Comparison of ENCODE assay signal across 10 mouse cellular contexts in the genomic region with DNA sequence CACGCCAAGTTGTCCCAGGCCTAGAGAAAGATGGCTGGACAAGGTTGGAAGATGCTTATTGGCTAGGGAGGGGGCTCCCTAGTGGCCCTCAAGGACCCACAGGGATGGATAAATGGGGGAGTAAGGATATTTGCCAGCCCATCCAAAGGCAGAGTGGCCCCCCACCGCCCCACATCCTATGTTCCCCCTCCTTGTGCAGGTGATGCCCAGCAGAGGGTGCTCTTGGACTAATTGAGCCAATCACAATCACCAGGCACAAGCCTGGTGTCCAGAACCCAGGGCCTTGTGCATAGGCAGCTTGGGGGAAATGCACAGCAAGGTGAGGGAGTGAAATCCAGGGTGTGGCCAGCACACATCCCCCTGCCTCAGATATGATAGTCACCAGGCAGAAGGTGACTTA. TPM values are rescaled to one million over a fixed set of nuclear protein-coding genes. Genes with fewer than 3 reads are reported as not detected.
DNase-seq lines count a peak whose midpoint lies in the region; ATAC-seq lines count a peak whose summit lies in the region.
"Had no signal": no experiment of that assay in that cellular context is flagged by ENCODE, and none has a peak within 500 bp of the region (broad histone marks: within the 10 kb centered on the region; RNA-seq: fewer than 3 reads in every experiment).

No protein-coding gene starts in this region.

- no peak overlapping the region for H3K4me3 ChIP-seq in embryonic facial prominence, embryonic 13.5 days
- peak overlapping the region; percentile 55 for H3K4me3 ChIP-seq in hindbrain, embryonic 16.5 days (ENCODE audit: low read length)
- peak overlapping the region; percentile 55 for H3K4me3 ChIP-seq in stomach, embryonic 16.5 days (replicated peaks; ENCODE audit: low read length)

- H3K4me2 ChIP-seq in embryonic facial prominence, embryonic 13.5 days, result peak overlapping the region; percentile 71
- H3K4me2 ChIP-seq in hindbrain, embryonic 16.5 days (ENCODE audit: low read length), result peak overlapping the region; percentile 63
- H3K4me2 ChIP-seq in stomach, embryonic 16.5 days (ENCODE audit: low read depth, low read length), result no peak overlapping the region

- WGBS in embryonic facial prominence, embryonic 13.5 days, result 30% methylated on average over 2 of the region's 2 CpGs
- 28% methylated on average over 2 of the region's 2 CpGs for WGBS in hindbrain, embryonic 16.5 days
- 34% methylated on average over 2 of the region's 2 CpGs for WGBS in stomach, embryonic 16.5 days

- H3K9ac ChIP-seq in embryonic facial prominence, embryonic 13.5 days, result no peak overlapping the region
- peak overlapping the region; percentile 77 for H3K9ac ChIP-seq in hindbrain, embryonic 16.5 days (ENCODE audit: low read depth, low read length)
- peak overlapping the region; percentile 63 for H3K9ac ChIP-seq in stomach, embryonic 16.5 days (ENCODE audit: low read length)

- no peaks in the 10 kb centered on the region for H3K9me3 ChIP-seq in embryonic facial prominence, embryonic 13.5 days
- H3K9me3 ChIP-seq in hindbrain, embryonic 16.5 days (ENCODE audit: control insufficient read depth, low read length), result no peaks in the 10 kb centered on the region
- H3K9me3 ChIP-seq in stomach, embryonic 16.5 days (replicated peaks; ENCODE audit: control insufficient read depth, low read length), result no peaks in the 10 kb centered on the region

- peak; percentile 59 to 71 for DNase-seq in right cerebral cortex, adult 2 months (ENCODE audit: low spot score in 2 of 2)
- DNase-seq in right cerebral cortex, postnatal 36 days (ENCODE audit: low spot score in 2 of 2), result no peak
- peak; percentile 70 for DNase-seq in adrenal gland, postnatal 14 days
- DNase-seq in T-cell, adult 2 months (ENCODE audit: low spot score), result no peak

- peaks cover 24% of the 10 kb centered on the region for H3K4me1 ChIP-seq in embryonic facial prominence, embryonic 13.5 days
- H3K4me1 ChIP-seq in hindbrain, embryonic 16.5 days (ENCODE audit: control insufficient read depth, insufficient read depth, low read depth, low read length), result peaks cover 28% of the 10 kb centered on the region
- H3K4me1 ChIP-seq in stomach, embryonic 16.5 days (ENCODE audit: control insufficient read depth, insufficient read depth, low read length), result peaks cover 22% of the 10 kb centered on the region

- H3K27me3 ChIP-seq in embryonic facial prominence, embryonic 13.5 days, result peaks cover 4% of the 10 kb centered on the region; the same call in 1 of the 2 replicates
- no peaks in the 10 kb centered on the region for H3K27me3 ChIP-seq in hindbrain, embryonic 16.5 days (replicated peaks; ENCODE audit: control insufficient read depth, insufficient read depth, low read length)
- H3K27me3 ChIP-seq in stomach, embryonic 16.5 days (ENCODE audit: control insufficient read depth, insufficient read depth, low read length), result peaks cover 4% of the 10 kb centered on the region; the same call in 1 of the 2 replicates

- no peak for ATAC-seq in embryonic facial prominence, embryonic 13.5 days (ENCODE audit: insufficient number of reproducible peaks, insufficient read depth, low FRiP score, low TSS enrichment, low read depth)
- peak; percentile 41; the same call in 1 of the 2 replicates for ATAC-seq in hindbrain, embryonic 16.5 days
- ATAC-seq in megakaryocyte, adult 5-6 weeks (ENCODE audit: poor library complexity, severe bottlenecking), result peak; percentile 57; the same call in 1 of the 2 replicates
- ATAC-seq in stomach, embryonic 16.5 days (ENCODE audit: insufficient read depth, low FRiP score), result 0 out of 2 replicates have a peak, but pooled peaks have one; percentile 34

- H3K27ac ChIP-seq in embryonic facial prominence, embryonic 13.5 days, result no peak overlapping the region
- H3K27ac ChIP-seq in hindbrain, embryonic 16.5 days (ENCODE audit: low read depth, low read length), result peak overlapping the region; percentile 88
- H3K27ac ChIP-seq in stomach, embryonic 16.5 days (ENCODE audit: low read length), result no peak overlapping the region

- H3K36me3 ChIP-seq in embryonic facial prominence, embryonic 13.5 days, result no peaks in the 10 kb centered on the region
- H3K36me3 ChIP-seq in hindbrain, embryonic 16.5 days (ENCODE audit: control insufficient read depth, insufficient read depth, low read length), result no peaks in the 10 kb centered on the region
- no peaks in the 10 kb centered on the region for H3K36me3 ChIP-seq in stomach, embryonic 16.5 days (ENCODE audit: control insufficient read depth, insufficient read depth, low read length)

RNA-seq across cellular contexts. Expression of a gene that starts 1.7 kb away (rescaled TPM):
- 15.7 and 17.3 TPM in 2 replicates for total RNA-seq in adrenal gland, postnatal 14 days (2021)
- polyA plus RNA-seq in embryonic facial prominence, embryonic 13.5 days (2015; fragmentation: Nextera tagmentation; extraction: Ambion mirVana), result 10.9 and 11.4 TPM in 2 replicates
- 287 and 292 TPM in 2 replicates for polyA plus RNA-seq in hindbrain, embryonic 16.5 days (2015; fragmentation: Nextera tagmentation; extraction: Ambion mirVana)
- total RNA-seq in megakaryocyte, adult 5-6 weeks (2015), result not detected in 2 replicates
- total RNA-seq in megakaryocyte, adult 5-6 weeks (2017), result not detected in 2 replicates
- 17.1 and 18.2 TPM in 2 replicates for polyA plus RNA-seq in stomach, embryonic 16.5 days (2015; fragmentation: Nextera tagmentation; extraction: Ambion mirVana)
- total RNA-seq: neutrophil, adult 5-6 weeks had no signal

RNA-seq across cellular contexts. Expression of a gene that starts 12.2 kb away (rescaled TPM):
- total RNA-seq in adrenal gland, postnatal 14 days (2021), result 18.7 and 23.0 TPM in 2 replicates
- polyA plus RNA-seq in embryonic facial prominence, embryonic 13.5 days (2015; fragmentation: Nextera tagmentation; extraction: Ambion mirVana), result 51.8 and 63.9 TPM in 2 replicates
- 88.2 and 105 TPM in 2 replicates for polyA plus RNA-seq in hindbrain, embryonic 16.5 days (2015; fragmentation: Nextera tagmentation; extraction: Ambion mirVana)
- total RNA-seq in megakaryocyte, adult 5-6 weeks (2015), result 2.7 and 3.9 TPM in 2 replicates
- 5.5 and 7.8 TPM in 2 replicates for total RNA-seq in megakaryocyte, adult 5-6 weeks (2017)
- 58.6 and 70.1 TPM in 2 replicates for polyA plus RNA-seq in stomach, embryonic 16.5 days (2015; fragmentation: Nextera tagmentation; extraction: Ambion mirVana)

RNA-seq across cellular contexts. Expression of a gene that starts 22.5 kb away (rescaled TPM):
- total RNA-seq in adrenal gland, postnatal 14 days (2021), result 78.7 and 99.0 TPM in 2 replicates
- 30.0 and 35.7 TPM in 2 replicates for polyA plus RNA-seq in embryonic facial prominence, embryonic 13.5 days (2015; fragmentation: Nextera tagmentation; extraction: Ambion mirVana)
- 122 and 142 TPM in 2 replicates for polyA plus RNA-seq in hindbrain, embryonic 16.5 days (2015; fragmentation: Nextera tagmentation; extraction: Ambion mirVana)
- 10.4 and 10.5 TPM in 2 replicates for total RNA-seq in megakaryocyte, adult 5-6 weeks (2015)
- 5.6 and 5.7 TPM in 2 replicates for total RNA-seq in megakaryocyte, adult 5-6 weeks (2017)
- 31.5 and 32.9 TPM in 2 replicates for polyA plus RNA-seq in stomach, embryonic 16.5 days (2015; fragmentation: Nextera tagmentation; extraction: Ambion mirVana)

RNA-seq across cellular contexts. Expression of a gene that starts 42.1 kb away (rescaled TPM):
- total RNA-seq in adrenal gland, postnatal 14 days (2021), result not detected in 2 replicates
- polyA plus RNA-seq in embryonic facial prominence, embryonic 13.5 days (2015; fragmentation: Nextera tagmentation; extraction: Ambion mirVana), result not detected in 2 replicates
- not detected in 2 replicates for polyA plus RNA-seq in hindbrain, embryonic 16.5 days (2015; fragmentation: Nextera tagmentation; extraction: Ambion mirVana)
- not detected in 2 replicates for total RNA-seq in megakaryocyte, adult 5-6 weeks (2015)
- total RNA-seq in megakaryocyte, adult 5-6 weeks (2017), result not detected in 2 replicates
- not detected in 2 replicates for polyA plus RNA-seq in stomach, embryonic 16.5 days (2015; fragmentation: Nextera tagmentation; extraction: Ambion mirVana)
- total RNA-seq: neutrophil, adult 5-6 weeks had no signal
- polyA plus RNA-seq: heart, embryonic 16.5 days had no signal

RNA-seq across cellular contexts. Expression of a gene that starts 49.4 kb away (rescaled TPM):
- total RNA-seq in adrenal gland, postnatal 14 days (2021), result 120 and 140 TPM in 2 replicates
- polyA plus RNA-seq in embryonic facial prominence, embryonic 13.5 days (2015; fragmentation: Nextera tagmentation; extraction: Ambion mirVana), result 92.3 and 98.2 TPM in 2 replicates
- 44.4 and 48.9 TPM in 2 replicates for polyA plus RNA-seq in hindbrain, embryonic 16.5 days (2015; fragmentation: Nextera tagmentation; extraction: Ambion mirVana)
- total RNA-seq in megakaryocyte, adult 5-6 weeks (2015), result 28.8 and 36.2 TPM in 2 replicates
- total RNA-seq in megakaryocyte, adult 5-6 weeks (2017), result 82.5 and 83.2 TPM in 2 replicates
- polyA plus RNA-seq in stomach, embryonic 16.5 days (2015; fragmentation: Nextera tagmentation; extraction: Ambion mirVana), result 71.9 and 72.2 TPM in 2 replicates

Comparison
In these comparisons a context has a peak if more than half of its experiments do, and no peak if none do; other contexts are left out.
1. DNase-seq: peak in right cerebral cortex, adult 2 months (2 of 2) and adrenal gland, postnatal 14 days (single experiment); none in right cerebral cortex, postnatal 36 days (0 of 2) and T-cell, adult 2 months (single experiment).
2. RNA of a gene that starts 1.7 kb away (polyA plus RNA-seq): 287 to 292 TPM in hindbrain, embryonic 16.5 days; 17.1 to 18.2 TPM in stomach, embryonic 16.5 days and 10.9 to 11.4 TPM in embryonic facial prominence, embryonic 13.5 days; every median in the first group is over 10 times any median in the second.